Mouse (Mus musculus) hindbrain, embryonic 10.5 days (tissue): Measurements from ENCODE around the gene Baz1b. TPM values are rescaled to one million over a fixed set of nuclear protein-coding genes. Genes with fewer than 3 reads are reported as not detected.

ENCODE experiments used
- DNase-seq: peaks from one replicate; pipeline ENCODE4 v3.0.0-alpha.2; 2017; ENCODE audit warnings: low spot score
- H3K27ac ChIP-seq: fragments of 300-500 bp; sonication (generic); 2 replicates; pipeline ENCODE4 v1.5.1; 2016; ENCODE audit warnings: mild to moderate bottlenecking, moderate library complexity
- H3K27me3 ChIP-seq: fragments of 300-500 bp; sonication (generic); 2 replicates; pipeline ENCODE4 v1.6.1; 2016; ENCODE audit warnings: mild to moderate bottlenecking; ENCODE audit not compliant: poor library complexity, insufficient read depth, severe bottlenecking
- H3K36me3 ChIP-seq: fragments of 300-500 bp; sonication (generic); 2 replicates; pipeline ENCODE4 v1.6.1; 2016; ENCODE audit warnings: mild to moderate bottlenecking, moderate library complexity
- H3K4me1 ChIP-seq: fragments of 300-500 bp; sonication (generic); replicated peaks from 2 replicates; pipeline ENCODE4 v1.6.1; 2016; ENCODE audit warnings: mild to moderate bottlenecking
- H3K4me3 ChIP-seq: fragments of 300-500 bp; sonication (generic); 2 replicates; pipeline ENCODE4 v1.5.1; 2016; ENCODE audit warnings: mild to moderate bottlenecking, moderate library complexity
- H3K9me3 ChIP-seq: fragments of 300-500 bp; sonication (generic); 2 replicates; pipeline ENCODE4 v1.6.1; 2016; ENCODE audit warnings: mild to moderate bottlenecking, moderate library complexity
- WGBS: fragments of 180-500 bp; shearing (Covaris S2); methylation state at CpG from one replicate; pipeline ENCODE4 v1.1.7; 2016; 5-methylcytosine and 5-hydroxymethylcytosine counted together
- polyA plus RNA-seq: library from polyadenylated mRNA; unstranded; fragments of >200 nt; fragmentation: Nextera tagmentation; extraction: Ambion mirVana; gene quantifications from 2 replicates; pipeline ENCODE4 v1.2.1, GENCODE M21; 2016

Gene Baz1b
- polyA plus RNA-seq, 1 experiment from 2014 or later: 41.1 TPM

- no peak for DNase-seq
- Histone ChIP-seq H3K4me1 (peaks cover 32% of the 10 kb centered on the region), H3K4me3 (no peak overlapping the region), H3K9me3 (no peaks in the 10 kb centered on the region), H3K27me3 (peaks cover 11% of the 10 kb centered on the region), H3K36me3 (no peaks in the 10 kb centered on the region), H3K27ac (no peak overlapping the region)
- 81% methylated on average over 4 of the region's 4 CpGs for WGBS
Measured at GRCm38 (mm10) chr5:135270361-135270760, 83.3 kb downstream of the Baz1b start.

- 67% methylated on average over 12 of the region's 12 CpGs for whole genome bisulfite sequencing
- peaks cover 42% of the 10 kb centered on the region for H3K4me1 ChIP-seq
- peaks cover 24% of the 10 kb centered on the region for H3K27me3 ChIP-seq
- H3K4me3 ChIP-seq: no peak overlapping the region
- H3K36me3 ChIP-seq: no peaks in the 10 kb centered on the region
- H3K9me3 ChIP-seq: no peaks in the 10 kb centered on the region
- H3K27ac ChIP-seq: peak overlapping the region; percentile 57; the same call in 1 of the 2 replicates
- no peak for DNase-seq
Measured at GRCm38 (mm10) chr5:135271563-135272165, 84.6 kb downstream of the Baz1b start.

- H3K9me3 ChIP-seq: no peaks in the 10 kb centered on the region
- H3K4me3 ChIP-seq: peak overlapping the region; percentile 30
- DNase-seq: peak; percentile 48
- peak overlapping the region; percentile 81 for H3K27ac ChIP-seq
- peaks cover 33% of the 10 kb centered on the region for H3K27me3 ChIP-seq
- H3K36me3 ChIP-seq: no peaks in the 10 kb centered on the region
- peaks cover 45% of the 10 kb centered on the region for H3K4me1 ChIP-seq
- 14% methylated on average over 15 of the region's 15 CpGs for WGBS
Measured at GRCm38 (mm10) chr5:135274663-135275396, 87.8 kb downstream of the Baz1b start.

GRCm38 (mm10) chr5:135276597-135276996 is 89.5 kb downstream of the Baz1b start:
- DNase-seq: peak; percentile 47
- Histone ChIP-seq H3K9me3 (no peaks in the 10 kb centered on the region), H3K27ac (peak overlapping the region; percentile 82), H3K27me3 (peaks cover 33% of the 10 kb centered on the region), H3K36me3 (no peaks in the 10 kb centered on the region), H3K4me1 (peaks cover 37% of the 10 kb centered on the region), H3K4me3 (peak overlapping the region; percentile 45)
- WGBS: 4% methylated on average over 36 of the region's 36 CpGs

- peaks cover 24% of the 10 kb centered on the region for H3K27me3 ChIP-seq
- 81% methylated on average over 9 of the region's 9 CpGs for WGBS
- no peak for DNase-seq
Measured at GRCm38 (mm10) chr5:135280226-135280625, 93.2 kb downstream of the Baz1b start.

GRCm38 (mm10) chr5:135285211-135285610 is 98.1 kb downstream of the Baz1b start:
- no peaks in the 10 kb centered on the region for H3K36me3 ChIP-seq
- peaks cover 13% of the 10 kb centered on the region; the same call in 1 of the 2 replicates for H3K4me1 ChIP-seq
- no peak overlapping the region for H3K4me3 ChIP-seq
- 79% methylated on average over 3 of the region's 3 CpGs for WGBS
- no peaks in the 10 kb centered on the region for H3K9me3 ChIP-seq
- peak overlapping the region; percentile 29; the same call in 1 of the 2 replicates for H3K27ac ChIP-seq
- H3K27me3 ChIP-seq: no peaks in the 10 kb centered on the region
- no peak for DNase-seq

More at GRCm38 (mm10) chr5:135280226-135280625, 93.2 kb downstream of the Baz1b start:
- Histone ChIP-seq H3K36me3 (no peaks in the 10 kb centered on the region), H3K4me1 (peaks cover 19% of the 10 kb centered on the region), H3K27ac (no peak overlapping the region), H3K4me3 (no peak overlapping the region), H3K9me3 (no peaks in the 10 kb centered on the region)

GRCm38 (mm10) chr5:135286185-135286584 is 99.1 kb downstream of the Baz1b start:
- Histone ChIP-seq H3K27me3 (no peaks in the 10 kb centered on the region), H3K9me3 (no peaks in the 10 kb centered on the region), H3K27ac (no peak overlapping the region), H3K4me1 (peaks cover 14% of the 10 kb centered on the region; the same call in 1 of the 2 replicates), H3K4me3 (no peak overlapping the region), H3K36me3 (no peaks in the 10 kb centered on the region)
- DNase-seq: peak; percentile 85
- WGBS: under 1% methylated on average over 6 of the region's 6 CpGs

- DNase-seq: no peak
- no peaks in the 10 kb centered on the region for H3K36me3 ChIP-seq
- H3K27ac ChIP-seq: no peak overlapping the region
- no peaks in the 10 kb centered on the region for H3K27me3 ChIP-seq
- WGBS: 84% methylated on average over 5 of the region's 5 CpGs
- peaks cover 17% of the 10 kb centered on the region; the same call in 1 of the 2 replicates for H3K4me1 ChIP-seq
- no peaks in the 10 kb centered on the region for H3K9me3 ChIP-seq
- H3K4me3 ChIP-seq: no peak overlapping the region
Measured at GRCm38 (mm10) chr5:135286926-135287325, 99.9 kb downstream of the Baz1b start.

- no peak for DNase-seq
- 86% methylated on average over 6 of the region's 6 CpGs for WGBS
- no peak overlapping the region for H3K4me3 ChIP-seq
- no peaks in the 10 kb centered on the region for H3K9me3 ChIP-seq
- peak overlapping the region; percentile 17; the same call in 1 of the 2 replicates for H3K27ac ChIP-seq
- peaks cover 17% of the 10 kb centered on the region; the same call in 1 of the 2 replicates for H3K4me1 ChIP-seq
- H3K27me3 ChIP-seq: no peaks in the 10 kb centered on the region
- no peaks in the 10 kb centered on the region for H3K36me3 ChIP-seq
Measured at GRCm38 (mm10) chr5:135290703-135291102, 103.6 kb downstream of the Baz1b start.

GRCm38 (mm10) chr5:135291193-135291592 is 104.1 kb downstream of the Baz1b start:
- Histone ChIP-seq H3K4me1 (peaks cover 12% of the 10 kb centered on the region; the same call in 1 of the 2 replicates), H3K27ac (peak overlapping the region; percentile 17; the same call in 1 of the 2 replicates), H3K27me3 (no peaks in the 10 kb centered on the region), H3K9me3 (no peaks in the 10 kb centered on the region), H3K4me3 (no peak overlapping the region), H3K36me3 (no peaks in the 10 kb centered on the region)
- WGBS: 56% methylated on average over 4 of the region's 4 CpGs
- DNase-seq: peak; percentile 17

GRCm38 (mm10) chr5:135292001-135292400 is 104.9 kb downstream of the Baz1b start:
- Histone ChIP-seq H3K4me1 (peaks cover 8% of the 10 kb centered on the region; the same call in 1 of the 2 replicates), H3K9me3 (no peaks in the 10 kb centered on the region), H3K36me3 (no peaks in the 10 kb centered on the region), H3K27me3 (no peaks in the 10 kb centered on the region), H3K27ac (no peak overlapping the region), H3K4me3 (no peak overlapping the region)
- no peak for DNase-seq
- 90% methylated on average over 2 of the region's 2 CpGs for WGBS
